Mouse (Mus musculus) liver, adult 2 months (tissue): ENCODE data around the gene Dclre1c.

Experiments
- CTCF ChIP-seq: fragments of 200-500 bp; IDR thresholded peaks from 2 replicates; pipeline ENCODE4 v1.5.1; 2011; ENCODE audit warnings: low read depth, low read length, control low read depth
- POLR2A ChIP-seq: fragments of 200-500 bp; IDR thresholded peaks from 2 replicates; pipeline ENCODE4 v1.6.1; 2011; ENCODE audit warnings: low read length, control low read depth; ENCODE audit not compliant: insufficient read depth; ENCODE audit errors: extremely low read depth

DNA sequence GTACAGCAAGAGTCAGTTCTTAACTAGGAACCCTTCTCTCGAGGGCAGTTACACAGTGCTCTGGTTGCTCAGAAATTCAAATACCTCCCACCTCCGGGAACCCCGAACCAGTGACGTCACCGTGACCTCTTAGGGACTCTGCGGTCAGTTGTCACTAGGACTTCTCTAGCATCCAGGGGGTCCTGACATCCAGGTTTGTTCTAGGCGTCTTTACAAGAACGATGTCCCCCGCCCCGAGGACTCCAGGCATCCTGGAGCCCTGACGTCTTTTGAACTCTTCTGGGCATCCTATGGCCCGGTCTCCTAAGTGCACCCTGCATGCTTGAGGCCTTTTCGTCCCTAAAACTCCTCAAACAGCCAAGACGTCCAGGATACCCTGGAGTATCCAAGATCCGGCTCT is 88.1 kb downstream of the Dclre1c start:
- no peak for TF ChIP-seq POLR2A
- TF ChIP-seq CTCF = no peak
